Mouse (Mus musculus) myocyte (in vitro differentiated cells): Measurements from ENCODE around the gene Pced1b. TPM values are rescaled to one million over a fixed set of nuclear protein-coding genes. Genes with fewer than 3 reads are reported as not detected.
"Not testable (repeated sequence)": the region's sequence is repeated elsewhere in the genome, so short reads cannot be mapped to it uniquely, and the experiment has no call there.

ENCODE experiments used
- H3K27me3 ChIP-seq: one replicate; pipeline ENCODE4 v1.6.1; 2011; ENCODE audit not compliant: control insufficient read depth, insufficient read depth, insufficient read length
- H3K36me3 ChIP-seq: one replicate; pipeline ENCODE4 v1.6.1; 2011; ENCODE audit not compliant: control insufficient read depth, insufficient read depth
- H3K4me2 ChIP-seq: one replicate; pipeline ENCODE4 v1.6.1; 2011; ENCODE audit warnings: low read depth, control low read depth
- H3K4me3 ChIP-seq: one replicate; pipeline ENCODE4 v1.5.1; 2011; ENCODE audit warnings: mild to moderate bottlenecking, control low read depth, moderate library complexity
- H3K79me2 ChIP-seq: one replicate; pipeline ENCODE4 v1.6.1; 2011; ENCODE audit not compliant: control insufficient read depth, insufficient read depth
- H3ac ChIP-seq: one replicate; pipeline ENCODE4 v1.6.1; 2011; ENCODE audit not compliant: control insufficient read depth, insufficient read length
- CEBPB ChIP-seq: IDR thresholded peaks from 2 replicates; pipeline ENCODE4 v1.6.1; 2011; ENCODE audit warnings: mild to moderate bottlenecking, moderate library complexity; ENCODE audit not compliant: poor library complexity, insufficient read depth, severe bottlenecking
- E2F4 ChIP-seq: IDR thresholded peaks from one replicate; pipeline ENCODE4 v1.6.1; 2011; ENCODE audit warnings: mild to moderate bottlenecking, control low read depth, moderate library complexity; ENCODE audit not compliant: insufficient read depth
- MAX ChIP-seq: IDR thresholded peaks from one replicate; pipeline ENCODE4 v1.6.1; 2011; ENCODE audit warnings: low read depth, mild to moderate bottlenecking, control low read depth
- MYOD1 ChIP-seq, 3 experiments: IDR thresholded peaks; one replicate each; pipeline ENCODE4 v1.6.1; 2011; ENCODE audit warnings: control low read depth in 2 of 3, low read depth in 2 of 3, mild to moderate bottlenecking in 2 of 3, moderate library complexity in 1 of 3; ENCODE audit not compliant: insufficient read length in 2 of 3, control insufficient read depth in 1 of 3
- MYOG ChIP-seq, 3 experiments: IDR thresholded peaks; one replicate each; pipeline ENCODE4 v1.6.1; 2011; ENCODE audit warnings: control low read depth in 2 of 3, low read depth in 2 of 3, mild to moderate bottlenecking in 2 of 3; ENCODE audit not compliant: insufficient read length in 2 of 3, control insufficient read depth in 1 of 3, insufficient read depth in 1 of 3
- POLR2A ChIP-seq: IDR thresholded peaks from one replicate; pipeline ENCODE4 v1.6.1; 2011; ENCODE audit warnings: low read depth, mild to moderate bottlenecking, control low read depth, moderate library complexity; ENCODE audit not compliant: insufficient read length
- POLR2AphosphoS2 ChIP-seq: IDR thresholded peaks from one replicate; pipeline ENCODE4 v1.6.1; 2011; ENCODE audit warnings: low read depth, control low read depth; ENCODE audit not compliant: insufficient read length
- REST ChIP-seq: IDR thresholded peaks from one replicate; pipeline ENCODE4 v1.6.1; 2011; ENCODE audit warnings: mild to moderate bottlenecking, control low read depth, moderate library complexity; ENCODE audit not compliant: insufficient read depth, insufficient read length
- SRF ChIP-seq: IDR thresholded peaks from one replicate; pipeline ENCODE4 v1.6.1; 2011; ENCODE audit warnings: low read depth; ENCODE audit not compliant: control insufficient read depth, insufficient read length
- TCF12 ChIP-seq: IDR thresholded peaks from one replicate; pipeline ENCODE4 v1.6.1; 2011; ENCODE audit warnings: mild to moderate bottlenecking, control low read depth; ENCODE audit not compliant: poor library complexity, insufficient read depth, severe bottlenecking
- TCF3 ChIP-seq: IDR thresholded peaks from one replicate; pipeline ENCODE4 v1.6.1; 2011; ENCODE audit warnings: low read depth, control low read depth; ENCODE audit not compliant: insufficient read length
- USF1 ChIP-seq: IDR thresholded peaks from one replicate; pipeline ENCODE4 v1.6.1; 2011; ENCODE audit warnings: low read depth, mild to moderate bottlenecking, control low read depth, moderate library complexity
- polyA plus RNA-seq: library from polyadenylated mRNA; unstranded; fragments of >200 nt; fragmentation: generic; extraction: Trizol; gene quantifications from one replicate; pipeline ENCODE4 v1.2.1, GENCODE M21; 2012; ENCODE audit warnings: missing spikeins

Pced1b gene
- polyA plus RNA-seq, 1 experiment, result 0.68 TPM

DNA sequence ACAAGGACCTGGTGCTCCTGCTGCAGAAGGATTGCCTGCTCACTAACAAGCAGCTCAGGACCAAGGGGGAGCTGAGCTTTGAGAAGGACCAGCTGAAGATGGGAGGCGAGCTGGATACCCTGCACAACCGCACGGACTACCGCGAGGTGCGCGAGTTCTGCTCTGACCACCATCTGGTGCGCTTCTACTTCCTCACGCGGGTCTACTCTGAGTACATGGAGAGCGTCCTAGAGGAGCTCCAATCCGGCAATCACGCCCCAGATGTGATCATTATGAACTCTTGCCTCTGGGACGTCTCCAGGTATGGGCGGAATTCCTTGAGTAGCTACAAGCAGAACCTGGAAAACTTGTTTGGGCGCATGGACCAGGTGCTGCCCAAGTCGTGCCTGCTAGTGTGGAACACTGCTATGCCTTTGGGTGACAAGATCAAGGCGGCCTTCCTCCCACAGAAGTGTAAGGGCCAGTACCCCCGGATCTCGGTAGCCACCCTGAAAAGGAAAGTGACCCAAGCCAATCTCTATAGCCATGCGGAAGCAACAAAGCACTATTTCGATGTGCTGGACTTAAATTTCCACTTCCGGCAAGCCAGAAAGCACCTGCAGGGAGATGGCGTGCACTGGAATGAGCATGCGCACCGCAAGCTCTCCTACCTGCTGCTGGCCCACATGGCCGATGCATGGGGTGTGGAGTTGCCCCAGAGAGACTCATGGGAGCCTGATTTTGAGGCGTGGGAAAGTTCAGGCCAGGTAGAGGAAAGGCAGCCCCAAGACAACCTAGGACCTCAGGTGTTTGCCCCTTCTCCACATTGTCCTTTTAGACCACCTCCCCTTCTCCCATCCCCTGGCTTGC lies 137.5 kb downstream of the Pced1b start:
- no peaks in the 10 kb centered on the region for H3K36me3 ChIP-seq
- no peak overlapping the region for H3K4me2 ChIP-seq
- H3K4me3 ChIP-seq, result no peak overlapping the region
- H3K27me3 ChIP-seq, result no peaks in the 10 kb centered on the region
- H3ac ChIP-seq, result no peak overlapping the region
- no peaks in the 10 kb centered on the region for H3K79me2 ChIP-seq
- TF ChIP-seq SRF (no peak), TCF3 (no peak), MYOG (IDR thresholded peaks at IDR 0.05; ENCODE audit: control insufficient read depth in 1 of 3, insufficient read depth in 1 of 3, insufficient read length in 2 of 3, low read depth in 2 of 3) (no peak), CEBPB (no peak), USF1 (no peak), POLR2A (no peak), POLR2AphosphoS2 (no peak), TCF12 (no peak), E2F4 (no peak), REST (no peak), MYOD1 (IDR thresholded peaks at IDR 0.05; ENCODE audit: control insufficient read depth in 1 of 3, insufficient read length in 2 of 3, low read depth in 2 of 3) (no peak), MAX (no peak)

DNA sequence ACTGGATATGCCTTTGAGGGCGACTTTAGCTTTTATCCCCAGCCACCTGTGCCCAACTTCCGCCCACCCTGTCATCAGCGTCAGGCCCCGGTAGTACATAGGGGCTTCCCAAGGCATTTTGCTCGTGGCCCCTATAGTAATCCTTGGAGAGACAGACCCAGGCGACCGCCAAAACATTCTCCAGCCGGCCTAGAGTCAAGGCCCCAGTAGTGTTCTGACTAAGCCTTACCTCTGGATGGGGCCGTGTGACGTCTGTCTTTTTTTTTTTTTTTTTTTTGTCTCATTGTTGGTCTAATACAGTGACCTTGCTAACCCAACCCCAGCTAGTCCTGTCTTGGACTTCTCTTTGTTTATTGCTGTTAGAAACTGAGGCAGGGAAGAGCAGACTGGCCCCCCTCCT lies 138.3 kb downstream of the Pced1b start:
- H3K4me3 ChIP-seq, H3K4me2 ChIP-seq, H3K36me3 ChIP-seq, H3K79me2 ChIP-seq, H3ac ChIP-seq, H3K27me3 ChIP-seq: not testable (repeated sequence)

DNA sequence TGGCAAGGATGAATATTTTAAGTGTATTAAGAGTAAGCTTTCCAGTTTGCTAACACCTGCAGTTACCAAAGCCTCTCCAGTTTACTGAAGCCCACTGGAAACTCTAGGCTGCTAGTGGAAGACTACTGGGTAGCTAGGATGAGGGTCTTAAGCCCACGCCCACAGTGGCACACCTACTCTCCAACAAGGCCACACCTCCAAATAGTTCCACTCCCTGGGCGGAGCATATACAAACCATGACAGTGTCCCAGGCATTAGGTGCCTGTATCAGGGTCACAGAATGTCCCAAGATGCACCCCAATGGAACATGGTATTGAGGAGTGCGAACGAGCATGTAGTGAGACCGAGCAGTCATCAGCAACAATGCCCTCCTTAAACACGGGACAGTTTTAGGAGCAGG lies 140.9 kb downstream of the Pced1b start:
- no peak overlapping the region for H3K4me2 ChIP-seq
- H3K27me3 ChIP-seq, result no peaks in the 10 kb centered on the region
- no peaks in the 10 kb centered on the region for H3K79me2 ChIP-seq
- no peak overlapping the region for H3K4me3 ChIP-seq
- H3ac ChIP-seq, result no peak overlapping the region
- TF ChIP-seq CEBPB (no peak), POLR2AphosphoS2 (no peak), TCF12 (no peak), MAX (no peak), MYOG (IDR thresholded peaks at IDR 0.05; ENCODE audit: control insufficient read depth in 1 of 3, insufficient read depth in 1 of 3, insufficient read length in 2 of 3, low read depth in 2 of 3) (no peak), REST (no peak), POLR2A (no peak)
- no peaks in the 10 kb centered on the region for H3K36me3 ChIP-seq

DNA sequence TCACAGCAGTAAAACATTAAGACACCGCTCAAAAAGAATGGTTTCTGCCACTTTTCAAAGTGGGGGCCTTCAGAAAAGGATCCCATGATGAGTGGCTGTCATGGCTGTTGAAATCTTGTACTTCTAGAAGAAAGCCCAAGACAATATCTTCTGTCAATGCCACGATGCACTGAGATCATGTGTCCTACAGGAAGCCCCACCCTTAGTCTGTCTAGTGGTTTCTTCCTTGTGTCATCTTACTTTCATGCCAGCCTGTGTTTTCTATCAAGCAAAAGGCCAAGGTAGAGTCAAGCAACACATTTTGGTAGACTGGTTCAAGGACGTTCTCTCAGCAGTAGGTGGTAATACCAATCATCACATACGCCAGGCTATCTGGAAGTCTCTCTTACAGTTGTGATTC lies 142.7 kb downstream of the Pced1b start:
- H3ac ChIP-seq, result no peak overlapping the region
- H3K4me2 ChIP-seq, result no peak overlapping the region
- no peaks in the 10 kb centered on the region for H3K79me2 ChIP-seq
- no peak for TF ChIP-seq E2F4
- H3K36me3 ChIP-seq, result no peaks in the 10 kb centered on the region
- H3K27me3 ChIP-seq, result no peaks in the 10 kb centered on the region
- no peak overlapping the region for H3K4me3 ChIP-seq

DNA sequence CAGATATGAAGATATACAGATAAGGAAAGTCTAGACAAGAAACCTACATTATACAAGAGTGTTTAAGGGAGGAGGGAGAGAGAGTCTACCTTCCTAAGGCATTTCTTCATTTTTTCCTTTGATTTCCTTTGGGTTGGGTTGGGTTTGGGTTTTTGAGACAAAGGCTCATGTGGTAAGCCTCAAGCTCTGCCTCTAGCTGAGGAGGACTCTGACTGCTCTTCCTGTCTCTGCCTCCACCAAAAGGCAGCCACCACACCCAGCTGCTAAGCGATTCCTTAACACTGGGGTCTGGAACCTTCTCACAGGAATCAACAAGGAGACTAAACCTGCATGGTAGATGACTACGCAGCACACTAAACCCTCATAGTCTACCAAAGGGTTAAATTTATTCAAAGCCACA lies 143.9 kb downstream of the Pced1b start:
- no peak overlapping the region for H3K4me3 ChIP-seq
- no peak overlapping the region for H3ac ChIP-seq
- no peaks in the 10 kb centered on the region for H3K36me3 ChIP-seq
- H3K27me3 ChIP-seq, result no peaks in the 10 kb centered on the region
- TF ChIP-seq MAX (no peak), USF1 (no peak), E2F4 (no peak), MYOG (IDR thresholded peaks at IDR 0.05; ENCODE audit: control insufficient read depth in 1 of 3, insufficient read depth in 1 of 3, insufficient read length in 2 of 3, low read depth in 2 of 3) (no peak), POLR2AphosphoS2 (no peak), TCF12 (no peak), MYOD1 (IDR thresholded peaks at IDR 0.05; ENCODE audit: control insufficient read depth in 1 of 3, insufficient read length in 2 of 3, low read depth in 2 of 3) (no peak), POLR2A (no peak), SRF (no peak), CEBPB (no peak), REST (no peak), TCF3 (no peak)
- no peak overlapping the region for H3K4me2 ChIP-seq
- no peaks in the 10 kb centered on the region for H3K79me2 ChIP-seq
